Mouse (Mus musculus) erythroblast, embryonic 14.5 days (primary cell): ENCODE measurements around the gene Pfkl.

Experiments used
- GATA1 ChIP-seq: IDR thresholded peaks from 2 replicates; pipeline ENCODE4 v1.6.1; 2012; ENCODE audit warnings: low read length, inconsistent platforms, mixed read lengths
- TAL1 ChIP-seq: IDR thresholded peaks from 3 replicates; pipeline ENCODE4 v1.6.1; 2012; ENCODE audit warnings: low read length, inconsistent platforms, mixed read lengths

DNA sequence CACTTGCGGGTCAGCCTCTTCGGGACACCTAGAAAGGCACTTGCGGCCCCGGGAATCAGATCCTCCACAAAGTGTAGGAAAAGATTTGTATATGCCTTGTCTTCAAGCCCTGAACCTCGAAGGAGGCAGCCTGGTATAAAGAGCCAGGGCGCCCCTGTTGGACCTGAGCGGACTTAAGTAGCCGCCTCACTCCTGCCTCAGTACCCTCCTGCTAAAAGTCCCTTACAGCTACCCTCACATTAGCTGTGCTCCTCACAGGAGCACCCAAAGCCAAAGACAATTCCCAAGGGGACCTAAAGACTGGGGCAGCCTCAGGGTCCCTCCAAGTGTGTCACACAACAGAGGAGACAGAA lies 39.9 kb downstream of the Pfkl start:
- no peak for TF ChIP-seq TAL1
- TF ChIP-seq GATA1 = no peak
